Mouse (Mus musculus): ENCODE data around the gene Ccdc107. TPM values are rescaled to one million over a fixed set of nuclear protein-coding genes. Genes with fewer than 3 reads are reported as not detected.

Gene Ccdc107
- polyA plus RNA-seq (2014; fragmentation: Nextera tagmentation; extraction: Ambion mirVana), result 46.6 and 55.9 TPM in 2 replicates

DNA sequence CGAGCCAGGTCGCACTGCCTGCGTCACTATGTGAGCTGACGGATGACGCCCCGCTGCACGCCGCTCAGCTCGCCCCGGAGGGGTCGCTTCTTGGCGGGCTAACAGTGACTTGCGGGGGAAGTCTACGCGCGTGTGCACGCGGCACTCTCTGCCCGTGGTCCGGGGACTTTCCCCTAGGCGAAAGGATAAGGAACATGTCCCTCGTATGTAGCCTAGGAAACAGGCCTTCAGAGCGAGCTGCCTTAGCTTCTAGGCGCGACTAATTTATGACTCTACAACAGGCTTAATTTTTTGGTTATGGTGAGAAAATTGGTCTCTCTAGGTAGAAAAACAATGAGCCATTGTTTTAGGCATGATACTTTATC, at the start of gene Ccdc107:
TSS of gene Ccdc107 (plus strand) at position 80 of the 365 bp plus-strand sequence.
- no peaks in the 10 kb centered on the region for H3K27me3 ChIP-seq (ENCODE audit: control insufficient read depth, insufficient read depth, low read length)
- H3K4me2 ChIP-seq (ENCODE audit: low read depth), result peak within 1 kb of the TSS; percentile 71
- H3K36me3 ChIP-seq (ENCODE audit: control insufficient read depth, insufficient read depth, low read length), result no peaks in the 10 kb centered on the region
- 0% methylated on average over 25 of the region's 25 CpGs for WGBS
- DNase-seq (ENCODE audit: low spot score) (peak; percentile 94), ATAC-seq (ENCODE audit: insufficient read depth, low FRiP score, low TSS enrichment) (peak; percentile 96)
- peak within 1 kb of the TSS; percentile 81 for H3K27ac ChIP-seq (ENCODE audit: low read depth, low read length)
- peak within 1 kb of the TSS; percentile 77 for H3K4me3 ChIP-seq (ENCODE audit: low read depth, low read length)
- H3K4me1 ChIP-seq (ENCODE audit: control insufficient read depth, insufficient read depth, low read length), result peaks cover 9% of the 10 kb centered on the region
- peak within 1 kb of the TSS; percentile 78 for H3K9ac ChIP-seq (ENCODE audit: low read length)
- H3K9me3 ChIP-seq (ENCODE audit: control insufficient read depth, low read length), result no peaks in the 10 kb centered on the region

GRCm38 (mm10) chr4:43443511-43443910, 49.2 kb upstream of the Ccdc107 start:
- Histone ChIP-seq H3K27me3 (ENCODE audit: control insufficient read depth, insufficient read depth, low read length) (no peaks in the 10 kb centered on the region), H3K4me2 (ENCODE audit: low read depth) (peak overlapping the region; percentile 95), H3K36me3 (ENCODE audit: control insufficient read depth, insufficient read depth, low read length) (peaks cover 12% of the 10 kb centered on the region), H3K4me1 (ENCODE audit: control insufficient read depth, insufficient read depth, low read length) (peaks cover 8% of the 10 kb centered on the region), H3K9me3 (ENCODE audit: control insufficient read depth, low read length) (no peaks in the 10 kb centered on the region), H3K27ac (ENCODE audit: low read depth, low read length) (peak overlapping the region; percentile 79), H3K9ac (ENCODE audit: low read length) (peak overlapping the region; percentile 78), H3K4me3 (ENCODE audit: low read depth, low read length) (peak overlapping the region; percentile 78)
- ATAC-seq (ENCODE audit: insufficient read depth, low FRiP score, low TSS enrichment) (no peak), DNase-seq (ENCODE audit: low spot score) (peak; percentile 45)
- under 1% methylated on average over 28 of the region's 28 CpGs for WGBS

GRCm38 (mm10) chr4:43447251-43447650, 45.4 kb upstream of the Ccdc107 start:
- H3K4me2 ChIP-seq (ENCODE audit: low read depth), result no peak overlapping the region
- DNase-seq (ENCODE audit: low spot score) (no peak), ATAC-seq (ENCODE audit: insufficient read depth, low FRiP score, low TSS enrichment) (no peak)
- no peak overlapping the region for H3K27ac ChIP-seq (ENCODE audit: low read depth, low read length)
- 92% methylated on average over 13 of the region's 13 CpGs for WGBS
- no peaks in the 10 kb centered on the region for H3K9me3 ChIP-seq (ENCODE audit: control insufficient read depth, low read length)
- H3K9ac ChIP-seq (ENCODE audit: low read length), result no peak overlapping the region
- peaks cover 12% of the 10 kb centered on the region for H3K36me3 ChIP-seq (ENCODE audit: control insufficient read depth, insufficient read depth, low read length)
- peaks cover 8% of the 10 kb centered on the region for H3K4me1 ChIP-seq (ENCODE audit: control insufficient read depth, insufficient read depth, low read length)
- no peak overlapping the region for H3K4me3 ChIP-seq (ENCODE audit: low read depth, low read length)
- H3K27me3 ChIP-seq (ENCODE audit: control insufficient read depth, insufficient read depth, low read length), result no peaks in the 10 kb centered on the region

- DNase-seq (ENCODE audit: low spot score) (no peak), ATAC-seq (ENCODE audit: insufficient read depth, low FRiP score, low TSS enrichment) (no peak)
- H3K9me3 ChIP-seq (ENCODE audit: control insufficient read depth, low read length), result no peaks in the 10 kb centered on the region
- no peak overlapping the region for H3K4me3 ChIP-seq (ENCODE audit: low read depth, low read length)
- peaks cover 10% of the 10 kb centered on the region for H3K4me1 ChIP-seq (ENCODE audit: control insufficient read depth, insufficient read depth, low read length)
- H3K4me2 ChIP-seq (ENCODE audit: low read depth), result no peak overlapping the region
- H3K27me3 ChIP-seq (ENCODE audit: control insufficient read depth, insufficient read depth, low read length), result peaks cover 4% of the 10 kb centered on the region
- WGBS, result 94% methylated on average over 3 of the region's 3 CpGs
- H3K27ac ChIP-seq (ENCODE audit: low read depth, low read length), result no peak overlapping the region
- peaks cover 12% of the 10 kb centered on the region for H3K36me3 ChIP-seq (ENCODE audit: control insufficient read depth, insufficient read depth, low read length)
- H3K9ac ChIP-seq (ENCODE audit: low read length), result no peak overlapping the region
These were observed 44.1 kb upstream of the Ccdc107 start for GRCm38 (mm10) chr4:43448554-43448953.

DNA sequence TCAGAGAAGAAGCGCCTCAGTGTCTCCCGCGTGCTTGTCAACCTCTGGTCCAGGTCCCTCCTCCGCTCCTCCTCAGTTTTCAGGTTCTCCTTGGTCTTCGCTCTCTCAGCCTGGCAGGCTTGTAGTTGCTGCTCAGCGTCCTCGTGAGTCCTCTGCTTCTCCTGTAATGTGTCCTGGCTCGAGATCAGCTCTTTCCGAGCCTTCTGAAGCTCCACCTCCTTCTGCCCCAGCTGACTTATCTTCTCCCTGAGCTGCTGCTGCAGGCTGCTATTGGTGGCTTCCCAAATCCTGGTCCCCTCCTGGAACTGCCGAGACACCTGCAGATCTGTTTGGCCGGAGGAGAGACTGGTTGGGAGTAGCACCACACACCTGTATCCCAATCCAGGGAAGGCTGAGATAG, 40.4 kb upstream of the Ccdc107 start:
- Histone ChIP-seq H3K27ac (ENCODE audit: low read depth, low read length) (no peak overlapping the region), H3K9ac (ENCODE audit: low read length) (no peak overlapping the region), H3K4me2 (ENCODE audit: low read depth) (no peak overlapping the region), H3K9me3 (ENCODE audit: control insufficient read depth, low read length) (no peaks in the 10 kb centered on the region), H3K36me3 (ENCODE audit: control insufficient read depth, insufficient read depth, low read length) (peaks cover 5% of the 10 kb centered on the region; the same call in 1 of the 2 replicates), H3K4me1 (ENCODE audit: control insufficient read depth, insufficient read depth, low read length) (peaks cover 7% of the 10 kb centered on the region; the same call in 1 of the 2 replicates), H3K4me3 (ENCODE audit: low read depth, low read length) (no peak overlapping the region), H3K27me3 (ENCODE audit: control insufficient read depth, insufficient read depth, low read length) (peaks cover 13% of the 10 kb centered on the region)
- no peak for ATAC-seq (ENCODE audit: insufficient read depth, low FRiP score, low TSS enrichment)
- no peak for DNase-seq (ENCODE audit: low spot score)
- WGBS, result 61% methylated on average over 11 of the region's 11 CpGs

DNA sequence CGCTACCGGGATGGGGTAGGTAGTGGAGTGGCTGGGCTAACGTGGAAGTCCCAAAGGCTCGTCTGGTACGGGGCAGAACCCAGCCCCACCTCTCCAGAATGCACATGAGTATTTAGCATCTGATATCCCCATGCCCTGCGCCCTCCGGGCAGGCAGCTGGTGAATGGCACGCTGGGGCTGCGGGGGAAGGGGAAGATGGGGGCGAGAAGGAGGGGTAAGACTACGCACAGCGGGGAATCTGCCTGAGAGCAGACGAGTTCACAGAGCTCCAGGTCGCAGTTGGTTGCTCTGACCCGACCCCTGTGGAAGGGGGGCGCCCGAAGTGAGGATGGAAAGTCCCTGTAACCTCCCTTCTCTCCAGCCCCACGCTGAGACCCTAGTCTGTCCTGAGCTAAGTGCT, 39.3 kb upstream of the Ccdc107 start:
- Histone ChIP-seq H3K27me3 (ENCODE audit: control insufficient read depth, insufficient read depth, low read length) (peaks cover 13% of the 10 kb centered on the region), H3K27ac (ENCODE audit: low read depth, low read length) (no peak overlapping the region), H3K4me2 (ENCODE audit: low read depth) (peak overlapping the region; percentile 40), H3K4me3 (ENCODE audit: low read depth, low read length) (peak overlapping the region; percentile 18; the same call in 1 of the 2 replicates), H3K4me1 (ENCODE audit: control insufficient read depth, insufficient read depth, low read length) (peaks cover 7% of the 10 kb centered on the region; the same call in 1 of the 2 replicates), H3K36me3 (ENCODE audit: control insufficient read depth, insufficient read depth, low read length) (no peaks in the 10 kb centered on the region), H3K9ac (ENCODE audit: low read length) (peak overlapping the region; percentile 44), H3K9me3 (ENCODE audit: control insufficient read depth, low read length) (no peaks in the 10 kb centered on the region)
- DNase-seq (ENCODE audit: low spot score) (peak; percentile 53), ATAC-seq (ENCODE audit: insufficient read depth, low FRiP score, low TSS enrichment) (no peak)
- 2% methylated on average over 18 of the region's 18 CpGs for WGBS

GRCm38 (mm10) chr4:43454041-43454836, 38.5 kb upstream of the Ccdc107 start, which contains the start of gene Cd72:
Cd72 (minus strand) TSS chr4:43454628.
- peak within 1 kb of the TSS; percentile 18; the same call in 1 of the 2 replicates for H3K4me3 ChIP-seq (ENCODE audit: low read depth, low read length)
- no peaks in the 10 kb centered on the region for H3K36me3 ChIP-seq (ENCODE audit: control insufficient read depth, insufficient read depth, low read length)
- DNase-seq (ENCODE audit: low spot score), result no peak
- H3K9ac ChIP-seq (ENCODE audit: low read length), result peak within 1 kb of the TSS; percentile 44
- H3K4me1 ChIP-seq (ENCODE audit: control insufficient read depth, insufficient read depth, low read length), result peaks cover 7% of the 10 kb centered on the region; the same call in 1 of the 2 replicates
- ATAC-seq (ENCODE audit: insufficient read depth, low FRiP score, low TSS enrichment), result no peak
- H3K27me3 ChIP-seq (ENCODE audit: control insufficient read depth, insufficient read depth, low read length), result peaks cover 13% of the 10 kb centered on the region
- WGBS, result 30% methylated on average over 20 of the region's 20 CpGs
- H3K4me2 ChIP-seq (ENCODE audit: low read depth), result peak within 1 kb of the TSS; percentile 40
- no peak within 1 kb of the TSS for H3K27ac ChIP-seq (ENCODE audit: low read depth, low read length)
- H3K9me3 ChIP-seq (ENCODE audit: control insufficient read depth, low read length), result no peaks in the 10 kb centered on the region

DNA sequence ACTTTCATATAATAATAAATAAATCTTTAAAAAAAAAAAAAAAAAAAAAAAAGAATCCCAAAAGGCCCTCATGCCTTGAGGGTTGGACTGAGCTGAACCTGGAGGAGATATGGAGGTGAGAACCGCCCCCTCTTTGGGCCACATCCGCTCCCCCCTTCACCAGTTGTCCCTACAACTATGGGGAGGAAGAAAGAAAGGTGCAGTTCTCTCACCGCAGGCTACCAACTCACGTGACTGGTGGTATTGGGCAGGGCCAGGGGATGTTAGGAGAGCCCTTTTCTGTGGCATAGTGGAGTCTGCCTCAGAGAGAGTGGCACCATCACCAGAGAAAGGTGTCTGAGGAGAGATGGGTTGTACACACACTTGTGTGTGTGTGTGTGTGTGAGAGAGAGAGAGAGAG, 36.2 kb upstream of the Ccdc107 start:
- no peak overlapping the region for H3K4me3 ChIP-seq (ENCODE audit: low read depth, low read length)
- no peaks in the 10 kb centered on the region for H3K9me3 ChIP-seq (ENCODE audit: control insufficient read depth, low read length)
- ATAC-seq (ENCODE audit: insufficient read depth, low FRiP score, low TSS enrichment) (no peak), DNase-seq (ENCODE audit: low spot score) (no peak)
- H3K4me1 ChIP-seq (ENCODE audit: control insufficient read depth, insufficient read depth, low read length), result peaks cover 7% of the 10 kb centered on the region; the same call in 1 of the 2 replicates
- H3K36me3 ChIP-seq (ENCODE audit: control insufficient read depth, insufficient read depth, low read length), result no peaks in the 10 kb centered on the region
- no peak overlapping the region for H3K27ac ChIP-seq (ENCODE audit: low read depth, low read length)
- peaks cover 13% of the 10 kb centered on the region for H3K27me3 ChIP-seq (ENCODE audit: control insufficient read depth, insufficient read depth, low read length)
- H3K4me2 ChIP-seq (ENCODE audit: low read depth), result no peak overlapping the region
- no peak overlapping the region for H3K9ac ChIP-seq (ENCODE audit: low read length)
- 22% methylated on average over 4 of the region's 4 CpGs for WGBS

GRCm38 (mm10) chr4:43457124-43457523, 35.6 kb upstream of the Ccdc107 start:
- peaks cover 13% of the 10 kb centered on the region for H3K27me3 ChIP-seq (ENCODE audit: control insufficient read depth, insufficient read depth, low read length)
- H3K9me3 ChIP-seq (ENCODE audit: control insufficient read depth, low read length), result no peaks in the 10 kb centered on the region
- no peak for ATAC-seq (ENCODE audit: insufficient read depth, low FRiP score, low TSS enrichment)
- no peak overlapping the region for H3K27ac ChIP-seq (ENCODE audit: low read depth, low read length)
- no peaks in the 10 kb centered on the region for H3K36me3 ChIP-seq (ENCODE audit: control insufficient read depth, insufficient read depth, low read length)
- H3K9ac ChIP-seq (ENCODE audit: low read length), result no peak overlapping the region
- peaks cover 7% of the 10 kb centered on the region; the same call in 1 of the 2 replicates for H3K4me1 ChIP-seq (ENCODE audit: control insufficient read depth, insufficient read depth, low read length)
- H3K4me2 ChIP-seq (ENCODE audit: low read depth), result no peak overlapping the region
- H3K4me3 ChIP-seq (ENCODE audit: low read depth, low read length), result no peak overlapping the region
- 20% methylated on average over 8 of the region's 8 CpGs for WGBS
- no peak for DNase-seq (ENCODE audit: low spot score)

All from neural tube, embryonic 11.5 days (tissue).